Mouse (Mus musculus) splenic B cell, adult 2 months (primary cell): Measurements from ENCODE around the gene Erich3.

ENCODE experiments used
- DNase-seq: peaks from one replicate; pipeline ENCODE4 v3.0.0-alpha.2; 2011; ENCODE audit warnings: low read depth, low spot score
- H3K27me3 ChIP-seq: 2 replicates; pipeline ENCODE4 v1.6.1; 2012; ENCODE audit warnings: mild to moderate bottlenecking, low read length, moderate library complexity, mixed read lengths; ENCODE audit not compliant: control insufficient read depth, poor library complexity, insufficient read depth, severe bottlenecking
- H3K36me3 ChIP-seq: 2 replicates; pipeline ENCODE4 v1.6.1; 2012; ENCODE audit warnings: mild to moderate bottlenecking, low read length, moderate library complexity, mixed read lengths; ENCODE audit not compliant: control insufficient read depth, poor library complexity, insufficient read depth, severe bottlenecking

Gene Erich3

GRCm38 (mm10) chr3:154766321-154766720 lies 102.7 kb downstream of the Erich3 start:
- Histone ChIP-seq H3K27me3 (no peaks in the 10 kb centered on the region; the same call in 1 of the 2 replicates), H3K36me3 (no peaks in the 10 kb centered on the region)
- DNase-seq = no peak

GRCm38 (mm10) chr3:154771651-154772050 lies 108.0 kb downstream of the Erich3 start:
- Histone ChIP-seq H3K36me3 (no peaks in the 10 kb centered on the region), H3K27me3 (no peaks in the 10 kb centered on the region; the same call in 1 of the 2 replicates)
- DNase-seq = no peak

- no peaks in the 10 kb centered on the region for H3K27me3 ChIP-seq
- DNase-seq = no peak
Measured at GRCm38 (mm10) chr3:154778836-154779595, 115.4 kb downstream of the Erich3 start.

GRCm38 (mm10) chr3:154786354-154786753 lies 122.7 kb downstream of the Erich3 start:
- Histone ChIP-seq H3K27me3 (no peaks in the 10 kb centered on the region), H3K36me3 (no peaks in the 10 kb centered on the region)
- DNase-seq = no peak

More at GRCm38 (mm10) chr3:154778836-154779595, 115.4 kb downstream of the Erich3 start:
- no peaks in the 10 kb centered on the region for H3K36me3 ChIP-seq

GRCm38 (mm10) chr3:154787611-154788010 lies 124.0 kb downstream of the Erich3 start:
- Histone ChIP-seq H3K27me3 (no peaks in the 10 kb centered on the region), H3K36me3 (no peaks in the 10 kb centered on the region)
- DNase-seq = no peak

- DNase-seq = no peak
- Histone ChIP-seq H3K36me3 (no peaks in the 10 kb centered on the region), H3K27me3 (no peaks in the 10 kb centered on the region)
Measured at GRCm38 (mm10) chr3:154793571-154793970, 129.9 kb downstream of the Erich3 start.

GRCm38 (mm10) chr3:154798806-154799205 lies 135.1 kb downstream of the Erich3 start:
- Histone ChIP-seq H3K36me3 (no peaks in the 10 kb centered on the region), H3K27me3 (no peaks in the 10 kb centered on the region)
- no peak for DNase-seq

- Histone ChIP-seq H3K36me3 (no peaks in the 10 kb centered on the region), H3K27me3 (no peaks in the 10 kb centered on the region)
- no peak for DNase-seq
Measured at GRCm38 (mm10) chr3:154800454-154800853, 136.8 kb downstream of the Erich3 start.

- H3K36me3 ChIP-seq = no peaks in the 10 kb centered on the region
- no peaks in the 10 kb centered on the region for H3K27me3 ChIP-seq
- no peak for DNase-seq
Measured at GRCm38 (mm10) chr3:154800888-154801429, 137.3 kb downstream of the Erich3 start.

GRCm38 (mm10) chr3:154806626-154807025 lies 143.0 kb downstream of the Erich3 start:
- H3K27me3 ChIP-seq = no peaks in the 10 kb centered on the region
- no peaks in the 10 kb centered on the region for H3K36me3 ChIP-seq
- DNase-seq = no peak

- DNase-seq = no peak
- H3K36me3 ChIP-seq = no peaks in the 10 kb centered on the region
- no peaks in the 10 kb centered on the region for H3K27me3 ChIP-seq
Measured at GRCm38 (mm10) chr3:154810273-154810870, 146.7 kb downstream of the Erich3 start.

GRCm38 (mm10) chr3:154811281-154811680 lies 147.6 kb downstream of the Erich3 start:
- DNase-seq = no peak
- no peaks in the 10 kb centered on the region for H3K27me3 ChIP-seq
- H3K36me3 ChIP-seq = no peaks in the 10 kb centered on the region

GRCm38 (mm10) chr3:154811833-154812232 lies 148.2 kb downstream of the Erich3 start:
- DNase-seq = no peak
- H3K36me3 ChIP-seq = no peaks in the 10 kb centered on the region
- H3K27me3 ChIP-seq = no peaks in the 10 kb centered on the region

- Histone ChIP-seq H3K36me3 (no peaks in the 10 kb centered on the region), H3K27me3 (no peaks in the 10 kb centered on the region)
- no peak for DNase-seq
Measured at GRCm38 (mm10) chr3:154812893-154813292, 149.2 kb downstream of the Erich3 start.

GRCm38 (mm10) chr3:154815606-154816005 lies 151.9 kb downstream of the Erich3 start:
- H3K27me3 ChIP-seq = no peaks in the 10 kb centered on the region
- no peak for DNase-seq

More at GRCm38 (mm10) chr3:154815606-154816005, 151.9 kb downstream of the Erich3 start:
- no peaks in the 10 kb centered on the region for H3K36me3 ChIP-seq
